Mouse (Mus musculus): ENCODE measurements at regions not wholly inside any gene's neighbourhood (a gene's known extent, or its start where the extent isn't known, plus 50 kb on each side); places are given as distances from the start of the nearest gene placed in this dataset.

GRCm38 (mm10) chr10:44612571-44612970, 84.3 kb upstream of the Prdm1 start:
- H3K27ac ChIP-seq = no peak overlapping the region
- no peaks in the 10 kb centered on the region for H3K4me1 ChIP-seq
- H3K36me3 ChIP-seq (ENCODE audit: poor library complexity, severe bottlenecking) = no peaks in the 10 kb centered on the region
- H3K9ac ChIP-seq = no peak overlapping the region
- H3K4me2 ChIP-seq = no peak overlapping the region
- H3K4me3 ChIP-seq = no peak overlapping the region
- ATAC-seq = no peak
- no peaks in the 10 kb centered on the region for H3K27me3 ChIP-seq
- no peaks in the 10 kb centered on the region for H3K9me3 ChIP-seq (replicated peaks)
- WGBS = 93% methylated on average over 7 of the region's 7 CpGs

- Histone ChIP-seq H3K4me2 (no peak overlapping the region), H3K4me1 (no peaks in the 10 kb centered on the region), H3K27ac (no peak overlapping the region), H3K9ac (no peak overlapping the region), H3K27me3 (no peaks in the 10 kb centered on the region), H3K9me3 (replicated peaks) (no peaks in the 10 kb centered on the region), H3K4me3 (no peak overlapping the region), H3K36me3 (ENCODE audit: poor library complexity, severe bottlenecking) (no peaks in the 10 kb centered on the region)
- WGBS = 93% methylated on average over 5 of the region's 5 CpGs
- no peak for ATAC-seq
Measured at GRCm38 (mm10) chr10:44611399-44611798, 83.1 kb upstream of the Prdm1 start.

GRCm38 (mm10) chr10:44609187-44609586, 80.9 kb upstream of the Prdm1 start:
- Histone ChIP-seq H3K9ac (no peak overlapping the region), H3K27me3 (no peaks in the 10 kb centered on the region), H3K9me3 (replicated peaks) (no peaks in the 10 kb centered on the region), H3K27ac (no peak overlapping the region), H3K36me3 (ENCODE audit: poor library complexity, severe bottlenecking) (no peaks in the 10 kb centered on the region), H3K4me1 (no peaks in the 10 kb centered on the region), H3K4me3 (no peak overlapping the region), H3K4me2 (no peak overlapping the region)
- WGBS = 87% methylated on average over 6 of the region's 6 CpGs
- no peak for ATAC-seq

DNA sequence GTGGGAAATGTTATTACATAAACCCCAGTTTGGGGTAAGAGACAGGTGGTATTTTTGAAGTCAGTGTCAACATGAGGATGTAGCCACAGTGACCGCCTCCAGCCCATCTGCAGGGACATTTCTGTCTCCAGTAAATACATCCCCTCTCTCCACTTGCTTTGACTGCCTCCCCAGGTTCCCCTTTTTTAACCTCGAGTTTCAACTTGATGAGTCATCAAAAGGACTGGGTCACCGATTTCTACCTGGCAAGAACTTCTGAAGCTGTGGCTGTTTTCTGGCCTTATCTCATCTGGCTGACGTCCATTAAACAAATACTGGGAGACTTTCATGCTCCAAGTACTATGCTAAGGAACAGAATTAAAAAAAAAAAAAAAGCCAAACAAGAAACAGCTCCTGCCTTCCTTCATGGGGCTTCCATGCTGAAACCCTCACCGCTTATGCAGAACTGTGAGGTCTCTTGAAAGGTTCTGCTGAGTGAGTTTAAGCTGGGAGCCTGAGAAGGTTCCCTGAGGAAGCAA, 79.1 kb upstream of the Prdm1 start:
- H3K9ac ChIP-seq = no peak overlapping the region
- H3K4me3 ChIP-seq = no peak overlapping the region
- no peaks in the 10 kb centered on the region for H3K4me1 ChIP-seq
- ATAC-seq = no peak
- no peaks in the 10 kb centered on the region for H3K9me3 ChIP-seq (replicated peaks)
- H3K27ac ChIP-seq = no peak overlapping the region
- no peaks in the 10 kb centered on the region for H3K27me3 ChIP-seq
- no peak overlapping the region for H3K4me2 ChIP-seq
- WGBS = 85% methylated on average over 5 of the region's 5 CpGs
- H3K36me3 ChIP-seq (ENCODE audit: poor library complexity, severe bottlenecking) = no peaks in the 10 kb centered on the region

DNA sequence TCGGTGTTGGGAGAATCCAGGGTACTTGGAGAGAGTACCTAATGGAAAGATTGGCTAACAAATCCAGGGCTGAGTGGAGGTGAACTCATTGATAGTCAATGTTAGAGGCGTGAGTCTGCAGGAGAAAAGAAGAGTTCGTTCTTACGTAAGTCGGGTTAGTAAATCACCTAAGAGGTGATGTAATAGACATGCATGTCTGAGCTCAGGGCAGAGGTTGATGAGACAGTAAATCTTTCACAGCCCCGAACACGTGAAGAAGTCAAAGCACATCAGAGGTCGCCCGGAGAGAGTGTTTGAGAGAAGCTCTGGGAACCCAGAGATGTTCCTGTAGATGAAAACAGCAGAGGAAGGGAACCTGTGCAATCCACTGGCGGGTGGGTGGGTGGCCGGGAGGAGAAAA, 76.2 kb upstream of the Prdm1 start:
- WGBS = 96% methylated on average over 11 of the region's 11 CpGs
- no peaks in the 10 kb centered on the region for H3K27me3 ChIP-seq
- ATAC-seq = no peak
- no peaks in the 10 kb centered on the region for H3K9me3 ChIP-seq (replicated peaks)
- H3K4me2 ChIP-seq = no peak overlapping the region
- peaks cover 7% of the 10 kb centered on the region; the same call in 1 of the 2 replicates for H3K4me1 ChIP-seq
- no peaks in the 10 kb centered on the region for H3K36me3 ChIP-seq (ENCODE audit: poor library complexity, severe bottlenecking)
- H3K9ac ChIP-seq = no peak overlapping the region
- H3K27ac ChIP-seq = no peak overlapping the region
- no peak overlapping the region for H3K4me3 ChIP-seq

- ATAC-seq = no peak
- Histone ChIP-seq H3K4me1 (peaks cover 7% of the 10 kb centered on the region; the same call in 1 of the 2 replicates), H3K27me3 (no peaks in the 10 kb centered on the region), H3K4me2 (no peak overlapping the region), H3K27ac (no peak overlapping the region), H3K4me3 (no peak overlapping the region), H3K36me3 (ENCODE audit: poor library complexity, severe bottlenecking) (no peaks in the 10 kb centered on the region), H3K9ac (no peak overlapping the region), H3K9me3 (replicated peaks) (no peaks in the 10 kb centered on the region)
- WGBS = 76% methylated on average over 5 of the region's 5 CpGs
Measured at GRCm38 (mm10) chr10:44603461-44603860, 75.2 kb upstream of the Prdm1 start.

DNA sequence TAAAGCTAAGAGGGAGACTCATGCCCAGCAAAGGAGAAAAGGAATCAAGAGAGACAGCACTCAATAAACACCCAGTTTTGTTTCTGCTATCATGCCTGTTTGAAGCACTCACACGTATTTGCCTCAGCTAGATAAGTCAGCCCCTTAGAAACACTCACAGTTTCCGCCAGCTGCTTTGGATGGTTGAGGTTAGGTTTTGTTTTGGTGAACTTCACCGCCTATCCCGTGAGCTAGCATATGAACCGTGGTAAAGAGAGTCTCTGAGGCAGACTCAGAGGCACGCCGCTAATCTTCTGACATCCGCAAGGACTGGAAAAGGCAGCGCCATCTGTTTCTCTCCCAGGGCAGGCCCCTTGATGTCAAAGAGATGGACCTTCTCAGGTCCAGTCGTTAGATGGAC, 73.2 kb upstream of the Prdm1 start:
- Histone ChIP-seq H3K4me3 (no peak overlapping the region), H3K27me3 (no peaks in the 10 kb centered on the region), H3K36me3 (ENCODE audit: poor library complexity, severe bottlenecking) (no peaks in the 10 kb centered on the region), H3K9me3 (replicated peaks) (no peaks in the 10 kb centered on the region), H3K4me1 (peaks cover 7% of the 10 kb centered on the region; the same call in 1 of the 2 replicates), H3K4me2 (no peak overlapping the region), H3K27ac (no peak overlapping the region), H3K9ac (no peak overlapping the region)
- ATAC-seq = no peak
- WGBS = 86% methylated on average over 10 of the region's 10 CpGs

- H3K4me1 ChIP-seq = peaks cover 7% of the 10 kb centered on the region; the same call in 1 of the 2 replicates
- WGBS = 57% methylated on average over 4 of the region's 4 CpGs
- no peak overlapping the region for H3K4me3 ChIP-seq
- H3K4me2 ChIP-seq = no peak overlapping the region
- peak; percentile 77 for ATAC-seq
- no peaks in the 10 kb centered on the region for H3K27me3 ChIP-seq
- no peaks in the 10 kb centered on the region for H3K9me3 ChIP-seq (replicated peaks)
- no peak overlapping the region for H3K27ac ChIP-seq
- H3K36me3 ChIP-seq (ENCODE audit: poor library complexity, severe bottlenecking) = no peaks in the 10 kb centered on the region
- no peak overlapping the region for H3K9ac ChIP-seq
Measured at GRCm38 (mm10) chr10:44599964-44600334, 71.6 kb upstream of the Prdm1 start.

DNA sequence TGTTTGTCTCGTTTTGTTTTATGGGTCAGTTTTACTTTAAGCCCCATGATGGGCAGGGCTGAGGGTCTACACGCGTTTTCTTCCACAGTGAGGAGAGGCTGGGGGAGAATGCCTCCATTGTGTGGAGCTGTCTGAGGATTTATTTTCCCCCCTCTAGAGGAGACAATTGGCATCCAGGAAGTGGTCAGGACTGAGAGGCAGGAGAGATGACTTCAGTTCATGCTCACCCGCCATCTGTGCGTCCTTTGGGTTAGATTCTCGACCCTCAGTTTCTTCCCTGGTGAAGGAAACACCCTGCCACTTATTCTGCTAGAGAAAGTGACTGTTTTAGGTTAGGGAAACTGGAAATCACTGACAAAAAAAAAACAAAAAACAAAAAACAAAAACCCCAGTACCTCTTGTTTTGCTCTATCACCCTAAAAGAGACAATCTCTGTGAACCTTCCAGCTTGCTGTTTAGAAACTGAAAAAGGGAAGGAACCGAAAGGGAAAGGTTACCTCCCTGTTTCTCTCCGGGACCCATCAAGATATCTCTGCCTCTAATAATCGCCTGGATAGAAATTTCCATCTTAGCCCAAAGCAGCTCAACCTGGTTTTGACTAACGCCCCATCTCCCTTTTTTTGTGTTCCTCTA, 71.1 kb upstream of the Prdm1 start:
- H3K27ac ChIP-seq = no peak overlapping the region

DNA sequence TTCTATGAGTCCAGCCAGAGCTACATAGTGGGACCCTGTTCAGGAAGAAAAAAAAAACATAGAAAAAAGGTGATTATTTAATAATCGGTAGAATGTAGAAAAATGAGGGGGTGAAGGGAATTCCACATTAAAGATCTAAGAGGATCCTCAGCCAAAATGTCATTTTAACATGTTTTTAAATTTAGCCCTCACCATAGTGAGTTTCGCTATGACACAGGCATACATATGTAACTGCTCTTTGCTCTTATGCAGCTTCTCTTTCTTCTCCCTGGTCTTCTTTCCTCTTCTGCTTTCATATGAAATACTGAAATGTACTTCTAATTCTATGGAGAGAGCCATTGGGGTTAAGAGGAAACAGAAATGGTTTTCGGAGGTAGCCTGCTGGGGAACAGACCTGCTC, 70.3 kb upstream of the Prdm1 start:
- 95% methylated on average over 3 of the region's 3 CpGs for WGBS
- H3K4me1 ChIP-seq = peaks cover 7% of the 10 kb centered on the region; the same call in 1 of the 2 replicates
- no peak overlapping the region for H3K27ac ChIP-seq
- no peaks in the 10 kb centered on the region for H3K9me3 ChIP-seq (replicated peaks)
- no peak overlapping the region for H3K4me2 ChIP-seq
- H3K9ac ChIP-seq = no peak overlapping the region
- no peak overlapping the region for H3K4me3 ChIP-seq
- ATAC-seq = no peak
- H3K27me3 ChIP-seq = no peaks in the 10 kb centered on the region
- no peaks in the 10 kb centered on the region for H3K36me3 ChIP-seq (ENCODE audit: poor library complexity, severe bottlenecking)

More for the DNA sequence above, 71.1 kb upstream of the Prdm1 start:
- Histone ChIP-seq H3K4me2 (no peak overlapping the region), H3K9ac (no peak overlapping the region), H3K36me3 (ENCODE audit: poor library complexity, severe bottlenecking) (no peaks in the 10 kb centered on the region), H3K27me3 (no peaks in the 10 kb centered on the region), H3K9me3 (replicated peaks) (no peaks in the 10 kb centered on the region), H3K4me3 (no peak overlapping the region), H3K4me1 (peaks cover 7% of the 10 kb centered on the region; the same call in 1 of the 2 replicates)
- WGBS = 74% methylated on average over 10 of the region's 10 CpGs
- ATAC-seq = 0 out of 2 replicates have a peak, but pooled peaks have one; percentile 33

DNA sequence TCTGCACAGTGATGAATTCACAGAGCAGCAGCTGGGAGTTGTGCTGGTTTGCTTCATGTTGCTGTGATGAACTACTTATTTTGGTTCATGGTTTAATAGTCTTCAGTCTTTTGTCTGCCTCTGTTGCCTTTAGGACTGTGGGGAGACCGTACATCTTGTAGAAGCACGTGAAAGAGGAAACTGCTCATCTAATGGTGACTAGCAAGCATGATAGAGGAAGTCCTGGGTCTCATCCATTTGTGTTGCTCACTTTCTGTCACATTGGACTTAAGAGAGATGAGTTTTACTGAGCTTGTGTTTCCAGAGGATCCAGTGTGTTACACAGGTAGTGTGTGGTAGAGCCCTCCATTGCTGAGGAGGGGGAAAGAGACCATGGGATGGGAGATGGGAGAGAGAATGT, 67.6 kb upstream of the Prdm1 start:
- WGBS = 82% methylated on average over 2 of the region's 2 CpGs
- Histone ChIP-seq H3K4me3 (no peak overlapping the region), H3K9ac (no peak overlapping the region), H3K9me3 (replicated peaks) (no peaks in the 10 kb centered on the region), H3K36me3 (ENCODE audit: poor library complexity, severe bottlenecking) (no peaks in the 10 kb centered on the region), H3K4me1 (peaks cover 7% of the 10 kb centered on the region; the same call in 1 of the 2 replicates), H3K27me3 (no peaks in the 10 kb centered on the region), H3K27ac (no peak overlapping the region), H3K4me2 (no peak overlapping the region)
- ATAC-seq = no peak

DNA sequence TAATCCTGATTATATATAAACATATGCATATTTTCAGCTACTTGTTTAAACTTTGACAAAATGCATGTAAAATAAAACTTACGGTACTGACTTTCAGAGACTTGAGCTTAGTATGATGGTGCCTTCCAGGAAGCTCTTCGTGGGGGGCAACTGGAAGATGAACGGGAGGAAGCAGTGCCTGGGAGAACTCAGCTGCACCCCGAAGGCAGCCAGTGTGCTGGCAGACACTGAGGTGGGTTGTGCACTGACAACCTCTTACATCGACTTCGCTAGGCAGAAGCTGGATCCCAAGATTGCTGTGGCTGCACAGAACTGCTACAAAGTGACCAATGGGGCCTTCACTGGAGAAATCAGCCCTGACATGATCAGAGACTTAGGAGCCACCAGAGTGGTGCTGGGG, 61.5 kb upstream of the Prdm1 start:
- WGBS = 90% methylated on average over 6 of the region's 6 CpGs
- Histone ChIP-seq H3K27ac (no peak overlapping the region), H3K36me3 (ENCODE audit: poor library complexity, severe bottlenecking) (no peaks in the 10 kb centered on the region), H3K4me1 (no peaks in the 10 kb centered on the region), H3K4me3 (no peak overlapping the region), H3K4me2 (no peak overlapping the region), H3K27me3 (no peaks in the 10 kb centered on the region), H3K9ac (no peak overlapping the region), H3K9me3 (replicated peaks) (no peaks in the 10 kb centered on the region)
- no peak for ATAC-seq

- Histone ChIP-seq H3K4me1 (no peaks in the 10 kb centered on the region), H3K36me3 (ENCODE audit: poor library complexity, severe bottlenecking) (no peaks in the 10 kb centered on the region), H3K27ac (no peak overlapping the region), H3K9ac (no peak overlapping the region), H3K9me3 (replicated peaks) (no peaks in the 10 kb centered on the region), H3K27me3 (no peaks in the 10 kb centered on the region), H3K4me2 (no peak overlapping the region), H3K4me3 (no peak overlapping the region)
- ATAC-seq = no peak
Measured at GRCm38 (mm10) chr10:44589352-44589751, 61.1 kb upstream of the Prdm1 start.
